Mouse (Mus musculus): ENCODE data around the gene Prss2. TPM values are rescaled to one million over a fixed set of nuclear protein-coding genes. Genes with fewer than 3 reads are reported as not detected.
"Not testable (repeated sequence)": the region's sequence is repeated elsewhere in the genome, so short reads cannot be mapped to it uniquely, and the experiment has no call there.

Gene Prss2
- polyA plus RNA-seq, 1 experiment from 2014 or later: 0.22 TPM

DNA sequence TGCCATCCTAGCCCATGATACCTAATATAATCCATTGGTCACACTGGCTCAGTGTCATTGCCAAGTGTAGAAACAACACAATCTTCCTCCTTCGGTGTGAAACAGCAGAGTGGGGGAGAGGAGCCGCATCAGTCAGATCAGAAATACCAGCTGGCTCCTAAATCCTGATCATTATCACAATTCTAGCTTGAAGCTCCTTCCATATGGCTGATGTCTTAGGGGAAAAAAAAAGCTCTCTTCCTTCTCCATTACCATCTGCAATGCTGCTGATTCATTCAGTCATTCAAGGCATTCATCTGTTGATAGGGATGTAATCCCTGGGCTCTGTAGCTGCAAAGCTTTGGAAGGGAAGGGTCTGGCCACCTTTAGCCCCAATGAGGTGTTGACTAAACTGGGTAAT, 38.7 kb downstream of the Prss2 start:
- H3K27me3 ChIP-seq (replicated peaks; ENCODE audit: control insufficient read depth, insufficient read depth, low read length): no peaks in the 10 kb centered on the region
- no peaks in the 10 kb centered on the region for H3K36me3 ChIP-seq (ENCODE audit: control insufficient read depth, insufficient read depth, low read length)
- H3K4me2 ChIP-seq: no peak overlapping the region
- H3K4me1 ChIP-seq (replicated peaks; ENCODE audit: control insufficient read depth, insufficient read depth, low read length): no peaks in the 10 kb centered on the region
- no peak overlapping the region for H3K9ac ChIP-seq (ENCODE audit: low read depth, low read length)
- ATAC-seq (replicated peaks; ENCODE audit: low FRiP score): no peak
- no peak for DNase-seq (ENCODE audit: low spot score)
- no peaks in the 10 kb centered on the region for H3K9me3 ChIP-seq (ENCODE audit: control insufficient read depth, low read length)
- no peak overlapping the region for H3K27ac ChIP-seq (ENCODE audit: low read depth, low read length)
- 84% methylated on average over 2 of the region's 2 CpGs for WGBS
- H3K4me3 ChIP-seq (ENCODE audit: low read depth, low read length): no peak overlapping the region

DNA sequence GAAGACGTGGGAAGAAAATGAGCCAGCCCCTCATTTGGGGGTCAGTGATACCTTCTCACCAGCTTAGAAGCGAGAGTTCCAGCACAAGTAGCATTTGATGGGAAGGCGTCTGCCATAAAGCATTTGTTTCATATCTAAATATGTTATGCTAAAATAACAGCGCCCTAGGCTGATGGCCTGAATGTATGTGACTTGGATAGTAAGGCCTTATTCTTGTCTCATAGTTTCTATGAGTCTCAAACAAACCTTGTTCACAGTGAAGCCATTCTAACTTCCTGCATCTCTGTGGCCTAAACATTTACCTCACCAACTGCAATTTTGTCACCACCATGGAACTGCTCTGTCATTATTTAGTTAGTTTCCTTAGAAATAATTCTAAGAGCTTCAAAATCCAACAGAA, 41.0 kb downstream of the Prss2 start:
- WGBS: 82% methylated on average over 4 of the region's 4 CpGs
- Histone ChIP-seq H3K36me3 (ENCODE audit: control insufficient read depth, insufficient read depth, low read length) (no peaks in the 10 kb centered on the region), H3K4me1 (replicated peaks; ENCODE audit: control insufficient read depth, insufficient read depth, low read length) (no peaks in the 10 kb centered on the region), H3K4me2 (peak overlapping the region; percentile 26), H3K9ac (ENCODE audit: low read depth, low read length) (no peak overlapping the region), H3K27me3 (replicated peaks; ENCODE audit: control insufficient read depth, insufficient read depth, low read length) (no peaks in the 10 kb centered on the region), H3K9me3 (ENCODE audit: control insufficient read depth, low read length) (no peaks in the 10 kb centered on the region), H3K27ac (ENCODE audit: low read depth, low read length) (no peak overlapping the region), H3K4me3 (ENCODE audit: low read depth, low read length) (no peak overlapping the region)
- ATAC-seq (replicated peaks; ENCODE audit: low FRiP score) (no peak), DNase-seq (ENCODE audit: low spot score) (no peak)

DNA sequence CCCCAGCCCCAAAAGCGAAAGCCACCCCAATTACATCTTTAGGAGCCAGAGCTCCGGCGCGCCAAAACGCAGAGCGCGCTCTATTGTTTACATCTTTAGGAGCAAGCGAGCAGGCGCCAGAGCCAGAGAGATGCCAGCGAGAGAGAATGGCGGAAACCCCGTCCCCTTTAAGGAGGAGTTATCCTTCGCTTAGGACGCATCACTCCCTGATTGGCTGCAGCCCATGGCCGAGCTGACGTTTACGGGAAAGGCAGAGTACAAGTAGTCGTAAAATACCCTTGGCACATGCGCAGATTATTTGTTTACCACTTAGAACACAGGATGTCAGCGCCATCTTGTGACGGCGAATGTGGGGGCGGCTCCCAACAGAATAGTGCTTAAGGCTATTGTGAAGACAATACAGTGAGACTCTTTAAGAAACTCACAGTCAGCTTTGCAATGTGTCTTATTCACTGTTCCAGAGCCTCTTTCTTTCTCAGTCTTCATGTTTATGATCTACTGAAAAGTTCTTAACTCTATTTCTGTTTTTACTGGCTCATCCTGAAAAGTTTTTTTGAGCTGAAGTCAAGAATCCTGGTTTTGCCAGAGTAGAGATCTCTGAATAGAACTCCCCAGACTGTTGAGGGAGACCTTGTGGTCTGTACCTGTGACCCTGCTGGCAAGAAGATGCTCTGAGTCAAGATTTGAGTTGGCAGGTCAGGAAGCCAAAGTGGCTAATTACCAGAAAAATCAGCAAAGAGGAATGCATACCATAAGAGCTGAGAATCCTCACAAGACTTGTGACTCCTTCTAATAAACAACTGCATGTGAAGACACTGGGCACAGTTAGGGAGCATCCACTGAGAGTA, 41.7 kb downstream of the Prss2 start:
- not testable (repeated sequence) for H3K27ac ChIP-seq (ENCODE audit: low read depth, low read length); H3K36me3 ChIP-seq (ENCODE audit: control insufficient read depth, insufficient read depth, low read length); H3K4me1 ChIP-seq (replicated peaks; ENCODE audit: control insufficient read depth, insufficient read depth, low read length); ATAC-seq (replicated peaks; ENCODE audit: low FRiP score); H3K27me3 ChIP-seq (replicated peaks; ENCODE audit: control insufficient read depth, insufficient read depth, low read length); H3K9me3 ChIP-seq (ENCODE audit: control insufficient read depth, low read length); H3K4me3 ChIP-seq (ENCODE audit: low read depth, low read length); DNase-seq (ENCODE audit: low spot score); H3K4me2 ChIP-seq; H3K9ac ChIP-seq (ENCODE audit: low read depth, low read length)
- WGBS: 69% methylated on average over 4 of the region's 23 CpGs

DNA sequence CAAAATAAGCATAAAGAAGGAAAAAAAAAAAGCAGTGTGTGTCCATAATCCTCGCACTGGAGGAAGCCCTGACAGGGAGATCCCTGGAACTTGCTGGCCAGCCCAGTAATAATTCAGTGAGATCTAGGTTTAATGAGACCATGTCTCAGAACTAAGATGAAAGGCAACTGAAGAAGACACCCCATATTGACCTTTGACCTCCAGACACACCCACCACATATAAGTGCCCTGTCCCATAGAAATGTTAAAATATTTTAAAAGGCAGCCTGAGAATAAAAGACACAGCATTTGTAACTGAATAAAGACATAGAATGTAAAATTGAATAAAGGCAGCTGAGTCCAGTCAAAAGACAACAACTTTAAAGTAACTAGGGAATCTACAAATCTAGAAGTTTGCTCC, 43.7 kb downstream of the Prss2 start:
- H3K4me2 ChIP-seq: no peak overlapping the region
- ATAC-seq (replicated peaks; ENCODE audit: low FRiP score) (no peak), DNase-seq (ENCODE audit: low spot score) (no peak)
- H3K9me3 ChIP-seq (ENCODE audit: control insufficient read depth, low read length): no peaks in the 10 kb centered on the region
- no peaks in the 10 kb centered on the region for H3K27me3 ChIP-seq (replicated peaks; ENCODE audit: control insufficient read depth, insufficient read depth, low read length)
- H3K4me3 ChIP-seq (ENCODE audit: low read depth, low read length): no peak overlapping the region
- no peak overlapping the region for H3K9ac ChIP-seq (ENCODE audit: low read depth, low read length)
- no peaks in the 10 kb centered on the region for H3K4me1 ChIP-seq (replicated peaks; ENCODE audit: control insufficient read depth, insufficient read depth, low read length)
- WGBS: 91% methylated on average over 1 of the region's 1 CpGs
- H3K27ac ChIP-seq (ENCODE audit: low read depth, low read length): no peak overlapping the region
- no peaks in the 10 kb centered on the region for H3K36me3 ChIP-seq (ENCODE audit: control insufficient read depth, insufficient read depth, low read length)

DNA sequence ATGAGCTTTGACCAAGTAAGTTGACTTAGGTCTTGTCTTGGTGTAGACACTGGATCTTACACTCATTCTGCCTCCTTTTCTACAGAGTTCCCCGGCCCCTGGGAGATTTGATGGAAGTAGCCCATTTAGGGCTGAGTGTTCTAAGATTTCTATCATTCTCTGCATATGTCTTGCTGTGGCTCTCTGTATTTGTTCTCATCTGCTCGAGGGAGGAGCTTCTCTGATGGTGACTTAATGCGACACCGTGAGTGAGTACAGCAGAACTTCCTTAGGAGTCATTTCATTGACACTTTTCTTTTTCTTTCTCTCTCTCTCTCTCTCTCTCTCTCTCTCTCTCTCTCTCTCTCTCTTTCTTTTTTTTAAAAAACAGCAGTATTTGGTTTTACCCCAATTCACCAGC, 45.4 kb downstream of the Prss2 start:
- DNase-seq (ENCODE audit: low spot score): no peak

DNA sequence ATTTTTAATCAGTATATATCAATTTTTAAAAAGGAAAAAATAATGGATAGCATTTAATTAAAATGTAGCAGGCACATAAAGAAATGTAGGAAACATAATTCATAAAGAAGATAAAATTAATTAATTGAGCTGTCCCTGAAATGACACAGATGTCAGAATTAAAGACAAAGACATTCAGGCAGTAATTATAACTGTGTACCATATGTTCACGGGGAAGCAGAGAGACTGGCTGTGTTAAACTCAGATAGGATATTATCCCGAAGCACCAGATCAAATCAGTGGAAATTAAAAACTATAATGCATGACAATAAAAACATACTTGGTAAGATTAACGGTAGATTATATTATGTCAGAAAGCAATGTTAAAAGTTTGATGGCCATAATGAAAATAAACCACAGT, 47.5 kb downstream of the Prss2 start:
- ATAC-seq (replicated peaks; ENCODE audit: low FRiP score) (no peak), DNase-seq (ENCODE audit: low spot score) (no peak)
- Histone ChIP-seq H3K4me1 (replicated peaks; ENCODE audit: control insufficient read depth, insufficient read depth, low read length) (no peaks in the 10 kb centered on the region), H3K4me2 (no peak overlapping the region), H3K4me3 (ENCODE audit: low read depth, low read length) (no peak overlapping the region), H3K27me3 (replicated peaks; ENCODE audit: control insufficient read depth, insufficient read depth, low read length) (no peaks in the 10 kb centered on the region), H3K9me3 (ENCODE audit: control insufficient read depth, low read length) (no peaks in the 10 kb centered on the region), H3K36me3 (ENCODE audit: control insufficient read depth, insufficient read depth, low read length) (no peaks in the 10 kb centered on the region), H3K9ac (ENCODE audit: low read depth, low read length) (no peak overlapping the region), H3K27ac (ENCODE audit: low read depth, low read length) (no peak overlapping the region)
- 83% methylated on average over 3 of the region's 3 CpGs for WGBS

More for the DNA sequence above, 45.4 kb downstream of the Prss2 start:
- Histone ChIP-seq H3K27me3 (replicated peaks; ENCODE audit: control insufficient read depth, insufficient read depth, low read length) (no peaks in the 10 kb centered on the region), H3K36me3 (ENCODE audit: control insufficient read depth, insufficient read depth, low read length) (no peaks in the 10 kb centered on the region), H3K9me3 (ENCODE audit: control insufficient read depth, low read length) (no peaks in the 10 kb centered on the region), H3K27ac (ENCODE audit: low read depth, low read length) (no peak overlapping the region), H3K4me1 (replicated peaks; ENCODE audit: control insufficient read depth, insufficient read depth, low read length) (no peaks in the 10 kb centered on the region), H3K4me2 (no peak overlapping the region), H3K9ac (ENCODE audit: low read depth, low read length) (no peak overlapping the region), H3K4me3 (ENCODE audit: low read depth, low read length) (no peak overlapping the region)
- WGBS: 82% methylated on average over 4 of the region's 4 CpGs
- ATAC-seq (replicated peaks; ENCODE audit: low FRiP score): no peak

Other genes with a start within 250 kb of the Prss2 start
- not detected in 2 replicates for gene Try4, start 219.5 kb upstream of the Prss2 start, polyA plus RNA-seq (2014; fragmentation: Nextera tagmentation; extraction: Ambion mirVana)
- not detected in 2 replicates for gene Try5, start 204.9 kb upstream of the Prss2 start, polyA plus RNA-seq (2014; fragmentation: Nextera tagmentation; extraction: Ambion mirVana)
- gene Try10, start 167.7 kb upstream of the Prss2 start, polyA plus RNA-seq (2014; fragmentation: Nextera tagmentation; extraction: Ambion mirVana): not detected in 2 replicates
- gene Prss3, start 144.1 kb upstream of the Prss2 start, polyA plus RNA-seq (2014; fragmentation: Nextera tagmentation; extraction: Ambion mirVana): not detected in 2 replicates
- gene Gm5771, start 129.4 kb upstream of the Prss2 start, polyA plus RNA-seq (2014; fragmentation: Nextera tagmentation; extraction: Ambion mirVana): not detected in 2 replicates
- not detected in 2 replicates for gene Gm10334, start 75.6 kb upstream of the Prss2 start, polyA plus RNA-seq (2014; fragmentation: Nextera tagmentation; extraction: Ambion mirVana)
- not detected in 2 replicates for gene Prss1, start 62.9 kb upstream of the Prss2 start, polyA plus RNA-seq (2014; fragmentation: Nextera tagmentation; extraction: Ambion mirVana)
- gene Ephb6, start 83.7 kb downstream of the Prss2 start, polyA plus RNA-seq (2014; fragmentation: Nextera tagmentation; extraction: Ambion mirVana): 5.7 and 6.3 TPM in 2 replicates
- gene Trpv6, start 114.6 kb downstream of the Prss2 start, polyA plus RNA-seq (2014; fragmentation: Nextera tagmentation; extraction: Ambion mirVana): 0.07 and 0.27 TPM in 2 replicates
- gene Trpv5, start 159.0 kb downstream of the Prss2 start, polyA plus RNA-seq (2014; fragmentation: Nextera tagmentation; extraction: Ambion mirVana): 0.07 TPM in 1 of 2 replicates, not detected in the other
- gene Llcfc1, start 162.6 kb downstream of the Prss2 start, polyA plus RNA-seq (2014; fragmentation: Nextera tagmentation; extraction: Ambion mirVana): not detected in 2 replicates
- gene Kel, start 182.6 kb downstream of the Prss2 start, polyA plus RNA-seq (2014; fragmentation: Nextera tagmentation; extraction: Ambion mirVana): 150 and 153 TPM in 2 replicates

Data from liver, embryonic 11.5 days (tissue).